Mouse (Mus musculus): ENCODE measurements around the gene Thrsp.

Thrsp gene

DNA sequence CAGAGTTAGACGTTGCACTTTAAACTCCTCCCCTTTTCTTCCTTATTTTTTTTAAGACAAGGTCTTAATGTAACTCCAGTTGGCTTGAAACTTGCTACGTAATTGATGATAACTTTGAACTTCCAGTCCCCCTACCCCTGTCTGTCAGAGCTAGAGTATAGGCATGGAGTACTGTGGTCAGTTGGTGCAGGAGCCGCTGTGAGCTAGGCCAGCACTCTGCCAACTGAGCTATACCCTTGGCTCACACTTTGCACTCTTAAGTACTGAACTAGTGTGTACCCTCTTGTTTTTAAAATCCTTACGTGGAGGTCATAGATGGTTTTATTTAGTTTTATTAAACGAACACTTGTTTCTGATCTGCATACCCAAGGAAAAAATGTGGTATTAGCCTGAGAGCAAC, 38.2 kb downstream of the Thrsp start:
- DNase-seq (ENCODE audit: low read depth): no peak

DNA sequence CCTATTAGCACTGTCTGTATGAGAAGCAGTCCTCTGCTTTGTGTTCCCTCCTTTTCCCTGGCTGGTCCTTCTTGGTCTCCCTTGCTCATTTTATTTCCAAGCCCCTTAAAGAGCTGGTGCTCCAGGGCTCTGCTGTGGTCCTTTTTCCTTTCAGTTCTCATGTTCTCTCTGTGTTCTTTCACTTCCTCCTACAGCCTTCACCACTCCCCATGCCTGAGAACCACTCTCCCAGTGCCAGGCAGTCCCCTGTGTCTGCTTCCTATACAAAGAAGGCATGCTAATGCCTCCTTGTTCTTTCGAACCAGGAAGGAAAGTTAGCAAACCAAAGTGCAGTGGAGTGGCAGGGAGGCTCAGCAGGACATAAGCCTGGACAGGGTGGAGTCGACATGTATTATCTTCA, 41.6 kb downstream of the Thrsp start:
- DNase-seq (ENCODE audit: low read depth): no peak

DNA sequence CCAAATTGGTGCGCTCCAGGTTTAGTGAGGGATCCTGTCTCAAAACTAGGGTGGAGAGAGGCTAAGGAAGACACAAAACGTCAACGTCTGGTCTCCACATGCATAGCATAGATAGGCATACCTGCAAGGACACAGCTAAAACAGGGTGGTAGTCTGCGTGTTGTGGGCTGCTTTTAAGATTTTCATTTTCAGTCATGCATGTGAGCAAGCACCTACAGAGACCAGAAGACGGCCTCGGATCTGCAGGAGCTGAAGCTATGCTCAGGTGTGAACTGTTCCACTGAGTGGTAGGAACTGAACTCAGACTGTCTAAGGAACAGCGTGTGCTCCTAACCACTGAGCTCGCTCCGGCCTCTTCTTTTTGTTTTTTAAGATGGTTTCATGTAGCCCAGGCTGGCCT, 42.4 kb downstream of the Thrsp start:
- no peak for DNase-seq (ENCODE audit: low read depth)

DNA sequence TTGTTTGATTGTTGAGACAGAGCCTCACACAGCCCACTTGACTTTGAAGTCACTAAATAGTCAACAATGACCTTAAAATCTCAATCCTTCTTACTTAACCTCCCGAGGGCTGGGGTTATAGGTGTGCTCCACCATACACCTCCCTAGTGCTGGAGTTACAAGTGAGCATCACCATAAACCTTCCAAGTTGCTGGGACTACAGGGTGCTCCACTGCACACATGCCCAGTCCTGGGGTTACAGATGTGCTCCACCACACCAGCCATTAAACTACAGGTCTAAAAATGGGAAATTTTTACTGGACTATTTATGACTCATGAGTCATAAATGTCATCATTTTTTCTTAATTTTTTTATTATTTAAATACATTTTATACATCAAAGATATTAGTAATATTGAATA, 51.6 kb downstream of the Thrsp start:
- DNase-seq (ENCODE audit: low read depth): no peak

Measured in induced T-regulatory cell, adult 2 months (primary cell).